Mouse (Mus musculus) bone marrow, adult 2 months (tissue): ENCODE results near the gene C5ar2.

Experiments used
- CTCF ChIP-seq: fragments of 200-500 bp; IDR thresholded peaks from 2 replicates; pipeline ENCODE4 v1.5.1; 2011; ENCODE audit warnings: low read length, control low read depth; ENCODE audit not compliant: control insufficient read depth, insufficient read depth
- POLR2A ChIP-seq: fragments of 200-500 bp; IDR thresholded peaks from 2 replicates; pipeline ENCODE4 v1.6.1; 2011; ENCODE audit warnings: low read depth, mild to moderate bottlenecking, control low read depth, low read length, borderline replicate concordance; ENCODE audit not compliant: control insufficient read depth

GRCm38 (mm10) chr7:16193702-16194101, 50.3 kb downstream of the C5ar2 start:
- TF ChIP-seq CTCF (no peak), POLR2A (no peak)
